Mouse (Mus musculus) MEL (cell line): ENCODE measurements around the gene Copz1.

Source experiments
- CHD1 ChIP-seq: IDR thresholded peaks from 2 replicates; pipeline ENCODE4 v1.6.1; 2012; ENCODE audit warnings: low read depth, mild to moderate bottlenecking, inconsistent platforms, low read length, improper control_type of control experiment
- CTCF ChIP-seq, 3 experiments: IDR thresholded peaks in 2 of 3; conservative IDR thresholded peaks in 1 of 3; 2 replicates each; pipeline ENCODE4 v1.5.1; 2011 to 2012; ENCODE audit warnings: low read length in 3 of 3, low read depth in 2 of 3, mild to moderate bottlenecking in 2 of 3, improper control_type of control experiment in 1 of 3, inconsistent platforms in 1 of 3, mixed read lengths in 1 of 3, moderate library complexity in 1 of 3; ENCODE audit not compliant: control insufficient read depth in 1 of 3, insufficient read depth in 1 of 3, poor library complexity in 1 of 3, severe bottlenecking in 1 of 3
- GATA1 ChIP-seq: IDR thresholded peaks from 2 replicates; pipeline ENCODE4 v1.6.1; 2011; ENCODE audit warnings: low read depth, low read length, improper control_type of control experiment
- MEF2A ChIP-seq: IDR thresholded peaks from 2 replicates; pipeline ENCODE4 v1.6.1; 2014; ENCODE audit warnings: low read depth, mild to moderate bottlenecking, inconsistent platforms, low read length, improper control_type of control experiment; ENCODE audit not compliant: poor library complexity, insufficient replicate concordance, severe bottlenecking; ENCODE audit errors: extremely low read depth
- USF1 ChIP-seq: IDR thresholded peaks from 2 replicates; pipeline ENCODE4 v1.6.1; 2014; ENCODE audit warnings: low read depth, mild to moderate bottlenecking, inconsistent platforms, low read length, improper control_type of control experiment, moderate library complexity

DNA sequence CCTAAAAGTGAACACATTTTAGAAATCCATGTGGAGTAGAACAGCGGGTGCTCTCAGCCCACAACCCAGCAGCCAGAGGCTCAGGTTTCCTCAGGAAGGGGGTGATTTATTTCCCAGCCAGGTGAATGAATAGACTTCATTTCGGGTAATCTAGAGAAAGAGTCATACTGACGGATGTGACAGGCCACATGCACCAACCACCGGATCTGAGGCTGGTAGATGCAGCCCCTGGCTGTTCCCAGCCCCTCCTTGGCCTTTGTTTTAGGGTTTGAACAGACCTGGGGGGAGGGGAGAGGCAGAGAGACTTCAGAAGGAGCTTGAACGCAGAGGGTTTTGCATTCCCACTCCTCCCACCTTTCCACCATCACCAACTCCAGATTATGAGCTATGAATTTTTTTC is 23.3 kb downstream of the Copz1 start:
- TF ChIP-seq CTCF (IDR thresholded peaks at IDR 0.05 in 2 of 3, conservative IDR thresholded peaks at IDR 0.05 in 1 of 3; ENCODE audit: control insufficient read depth in 1 of 3, insufficient read depth in 1 of 3, low read depth in 2 of 3, low read length in 3 of 3, poor library complexity in 1 of 3, severe bottlenecking in 1 of 3): no peak
- no peak for TF ChIP-seq MEF2A
- TF ChIP-seq GATA1: no peak
- no peak for TF ChIP-seq USF1
- no peak for TF ChIP-seq CHD1
